Mouse (Mus musculus) CH12.LX (cell line): ENCODE measurements around the gene Zfp90.

ENCODE experiments used
- CTCF ChIP-seq, 2 experiments: IDR thresholded peaks in 1 of 2; conservative IDR thresholded peaks in 1 of 2; 2 replicates each; pipeline ENCODE4 v1.5.1; 2011 to 2012; ENCODE audit warnings: low read depth in 2 of 2, low read length in 2 of 2, improper control_type of control experiment in 1 of 2, inconsistent platforms in 1 of 2, mild to moderate bottlenecking in 1 of 2, moderate library complexity in 1 of 2
- POLR2A ChIP-seq: IDR thresholded peaks from 2 replicates; pipeline ENCODE4 v1.6.1; 2011; ENCODE audit warnings: low read depth, mild to moderate bottlenecking, improper control_type of control experiment, low read length

DNA sequence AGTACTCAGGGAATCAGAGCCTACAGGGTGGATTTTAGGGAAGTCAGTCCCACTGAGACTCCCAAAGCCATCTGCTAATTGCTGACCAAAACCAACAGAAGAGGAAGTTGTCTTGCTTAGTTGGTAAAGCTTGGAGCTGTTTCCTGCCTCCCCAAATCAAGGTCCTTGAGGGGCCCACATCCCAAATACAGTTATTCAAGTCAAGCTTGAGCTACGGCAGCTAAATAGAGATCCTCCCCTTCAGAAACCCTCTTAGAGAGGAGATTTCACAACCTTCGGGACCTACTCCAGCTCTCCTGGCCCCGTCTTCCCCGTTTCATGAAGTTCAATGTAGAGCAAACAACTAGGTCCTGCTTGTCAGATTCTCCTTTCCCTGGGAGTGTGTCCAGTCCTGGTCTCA, 20.6 kb upstream of the Zfp90 start:
- TF ChIP-seq CTCF (conservative IDR thresholded peaks at IDR 0.05 in 1 of 2, IDR thresholded peaks at IDR 0.05 in 1 of 2; ENCODE audit: low read depth in 2 of 2, low read length in 2 of 2): no peak
- TF ChIP-seq POLR2A: no peak
